Mouse (Mus musculus): ENCODE data around the gene Qk. TPM values are rescaled to one million over a fixed set of nuclear protein-coding genes. Genes with fewer than 3 reads are reported as not detected.

The Qk gene
- polyA plus RNA-seq, 1 experiment: 115 TPM

- H3K4me1 ChIP-seq (ENCODE audit: control insufficient read depth, insufficient read depth, low read length): no peaks in the 10 kb centered on the region; the same call in 1 of the 2 replicates
- H3K36me3 ChIP-seq (ENCODE audit: control insufficient read depth, insufficient read depth, low read length): no peaks in the 10 kb centered on the region
- WGBS: 56% methylated on average over 4 of the region's 4 CpGs
- TF ChIP-seq POLR2A (IDR thresholded peaks at IDR 0.05; ENCODE audit: low read depth, low read length) (no peak), CTCF (conservative IDR thresholded peaks at IDR 0.05; ENCODE audit: insufficient read depth, insufficient read length, low read depth, low read length) (no peak)
- no peaks in the 10 kb centered on the region for H3K27me3 ChIP-seq (replicated peaks; ENCODE audit: control insufficient read depth, insufficient read depth, low read length)
- no peak overlapping the region for H3K27ac ChIP-seq (ENCODE audit: insufficient read depth, low read depth, low read length)
- no peak overlapping the region for H3K4me3 ChIP-seq (ENCODE audit: insufficient read depth, low read depth, low read length)
- DNase-seq: no peak
These were observed 53.4 kb downstream of the Qk start for GRCm38 (mm10) chr17:10266207-10266606.

GRCm38 (mm10) chr17:10251252-10251958 lies 68.2 kb downstream of the Qk start:
- TF ChIP-seq POLR2A (IDR thresholded peaks at IDR 0.05; ENCODE audit: low read depth, low read length): no peak
- TF ChIP-seq CTCF (conservative IDR thresholded peaks at IDR 0.05; ENCODE audit: insufficient read depth, insufficient read length, low read depth, low read length): no peak
- WGBS: 68% methylated on average over 4 of the region's 4 CpGs

GRCm38 (mm10) chr17:10240081-10240480 lies 79.6 kb downstream of the Qk start:
- Histone ChIP-seq H3K27me3 (replicated peaks; ENCODE audit: control insufficient read depth, insufficient read depth, low read length) (no peaks in the 10 kb centered on the region), H3K36me3 (ENCODE audit: control insufficient read depth, insufficient read depth, low read length) (no peaks in the 10 kb centered on the region), H3K4me1 (ENCODE audit: control insufficient read depth, insufficient read depth, low read length) (0 out of 2 replicates have a peak, but pooled peaks cover under 1% of the 10 kb centered on the region), H3K27ac (ENCODE audit: insufficient read depth, low read depth, low read length) (no peak overlapping the region), H3K4me3 (ENCODE audit: insufficient read depth, low read depth, low read length) (no peak overlapping the region)
- TF ChIP-seq CTCF (conservative IDR thresholded peaks at IDR 0.05; ENCODE audit: insufficient read depth, insufficient read length, low read depth, low read length) (no peak), POLR2A (IDR thresholded peaks at IDR 0.05; ENCODE audit: low read depth, low read length) (no peak)
- 69% methylated on average over 1 of the region's 1 CpGs for WGBS
- DNase-seq: no peak

More at GRCm38 (mm10) chr17:10251252-10251958, 68.2 kb downstream of the Qk start:
- no peaks in the 10 kb centered on the region for H3K27me3 ChIP-seq (replicated peaks; ENCODE audit: control insufficient read depth, insufficient read depth, low read length)
- no peaks in the 10 kb centered on the region for H3K36me3 ChIP-seq (ENCODE audit: control insufficient read depth, insufficient read depth, low read length)
- H3K27ac ChIP-seq (ENCODE audit: insufficient read depth, low read depth, low read length): no peak overlapping the region
- H3K4me1 ChIP-seq (ENCODE audit: control insufficient read depth, insufficient read depth, low read length): peaks cover 2% of the 10 kb centered on the region; the same call in 1 of the 2 replicates
- DNase-seq: no peak
- no peak overlapping the region for H3K4me3 ChIP-seq (ENCODE audit: insufficient read depth, low read depth, low read length)

DNA sequence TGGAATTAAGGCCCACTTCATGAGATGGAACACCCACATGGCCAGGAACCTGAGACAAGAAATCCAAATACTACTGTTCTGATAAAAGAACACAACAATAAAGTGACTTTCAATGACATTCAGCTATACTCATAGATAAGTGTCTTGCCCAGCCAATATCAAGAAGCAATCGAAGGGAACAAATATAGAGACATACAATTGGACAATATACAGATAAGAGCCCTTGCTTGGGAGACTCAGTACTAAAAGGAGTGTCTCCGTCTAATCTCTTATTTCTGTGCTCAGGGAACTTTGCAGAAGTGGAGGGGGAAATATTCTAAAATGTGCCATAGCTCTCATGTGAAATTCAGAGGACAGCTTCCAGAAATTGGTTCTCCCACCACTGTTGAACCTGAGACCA lies 83.1 kb downstream of the Qk start:
- WGBS: 92% methylated on average over 2 of the region's 2 CpGs
- 0 out of 2 replicates have a peak, but pooled peaks cover 2% of the 10 kb centered on the region for H3K4me1 ChIP-seq (ENCODE audit: control insufficient read depth, insufficient read depth, low read length)
- no peaks in the 10 kb centered on the region for H3K36me3 ChIP-seq (ENCODE audit: control insufficient read depth, insufficient read depth, low read length)
- H3K27ac ChIP-seq (ENCODE audit: insufficient read depth, low read depth, low read length): no peak overlapping the region
- no peaks in the 10 kb centered on the region for H3K27me3 ChIP-seq (replicated peaks; ENCODE audit: control insufficient read depth, insufficient read depth, low read length)
- TF ChIP-seq POLR2A (IDR thresholded peaks at IDR 0.05; ENCODE audit: low read depth, low read length): no peak
- TF ChIP-seq CTCF (conservative IDR thresholded peaks at IDR 0.05; ENCODE audit: insufficient read depth, insufficient read length, low read depth, low read length): no peak
- H3K4me3 ChIP-seq (ENCODE audit: insufficient read depth, low read depth, low read length): no peak overlapping the region
- DNase-seq: no peak

DNA sequence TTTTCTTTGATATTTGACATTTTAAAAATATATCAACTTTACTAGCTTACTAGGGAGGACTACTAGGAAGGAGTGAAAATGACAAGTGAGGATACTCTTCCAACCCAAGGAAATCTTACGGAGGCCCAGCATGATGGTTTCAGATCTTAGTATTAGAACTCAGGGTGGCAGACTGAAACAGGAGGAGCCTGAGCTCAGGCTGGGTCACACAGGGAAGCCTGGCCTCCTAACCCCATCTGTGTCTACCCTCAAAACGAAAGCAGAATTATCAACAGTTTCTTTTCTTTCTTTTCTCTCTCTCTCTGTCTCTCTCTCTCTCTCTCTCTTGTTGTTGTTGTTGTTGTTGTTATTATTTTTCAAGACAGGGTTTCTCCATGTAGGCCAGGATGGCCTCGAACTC lies 87.2 kb downstream of the Qk start:
- 87% methylated on average over 3 of the region's 3 CpGs for WGBS
- peaks cover 4% of the 10 kb centered on the region; the same call in 1 of the 2 replicates for H3K4me1 ChIP-seq (ENCODE audit: control insufficient read depth, insufficient read depth, low read length)
- H3K27ac ChIP-seq (ENCODE audit: insufficient read depth, low read depth, low read length): no peak overlapping the region
- H3K27me3 ChIP-seq (replicated peaks; ENCODE audit: control insufficient read depth, insufficient read depth, low read length): no peaks in the 10 kb centered on the region
- DNase-seq: no peak
- TF ChIP-seq CTCF (conservative IDR thresholded peaks at IDR 0.05; ENCODE audit: insufficient read depth, insufficient read length, low read depth, low read length) (no peak), POLR2A (IDR thresholded peaks at IDR 0.05; ENCODE audit: low read depth, low read length) (no peak)
- no peak overlapping the region for H3K4me3 ChIP-seq (ENCODE audit: insufficient read depth, low read depth, low read length)
- no peaks in the 10 kb centered on the region for H3K36me3 ChIP-seq (ENCODE audit: control insufficient read depth, insufficient read depth, low read length)

DNA sequence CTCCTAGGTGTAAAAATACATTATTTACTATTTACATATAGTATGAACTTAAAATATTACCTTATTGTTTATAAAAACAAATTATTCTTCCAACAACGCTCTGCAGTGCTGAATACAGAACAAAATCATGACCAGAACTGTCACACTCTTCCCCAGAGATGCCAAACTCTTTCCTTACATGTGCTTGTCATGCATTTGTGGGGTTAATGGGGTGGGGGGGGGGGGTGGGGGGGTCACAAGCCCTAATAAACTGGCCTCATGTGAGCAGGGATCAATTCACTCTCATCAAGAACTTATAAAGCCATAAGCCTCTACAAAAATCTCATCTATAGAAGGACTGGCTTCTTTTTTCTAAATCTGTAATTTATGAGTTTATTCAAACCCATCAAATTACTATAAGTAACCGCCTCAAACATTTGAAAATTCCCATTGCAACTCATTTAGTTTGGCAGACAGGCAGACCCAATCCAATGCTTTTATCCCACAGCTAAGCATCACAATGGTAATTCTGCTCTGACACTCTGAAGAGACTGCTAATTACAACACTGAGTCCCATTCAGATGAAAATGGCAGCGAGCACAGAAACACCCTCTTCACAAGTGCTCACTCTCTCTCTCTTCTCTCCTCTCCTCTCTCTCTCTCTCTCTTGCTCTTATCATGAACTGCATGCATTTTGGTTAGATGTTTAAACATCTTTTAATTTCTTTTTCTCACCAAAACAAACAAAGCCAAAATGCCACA lies 91.7 kb downstream of the Qk start:
- no peak for DNase-seq
- 79% methylated on average over 3 of the region's 3 CpGs for WGBS
- TF ChIP-seq CTCF (conservative IDR thresholded peaks at IDR 0.05; ENCODE audit: insufficient read depth, insufficient read length, low read depth, low read length) (no peak), POLR2A (IDR thresholded peaks at IDR 0.05; ENCODE audit: low read depth, low read length) (no peak)

GRCm38 (mm10) chr17:10216164-10216563 lies 103.5 kb downstream of the Qk start:
- 88% methylated on average over 5 of the region's 5 CpGs for WGBS
- TF ChIP-seq POLR2A (IDR thresholded peaks at IDR 0.05; ENCODE audit: low read depth, low read length) (no peak), CTCF (conservative IDR thresholded peaks at IDR 0.05; ENCODE audit: insufficient read depth, insufficient read length, low read depth, low read length) (no peak)
- no peak for DNase-seq
- no peak overlapping the region for H3K4me3 ChIP-seq (ENCODE audit: insufficient read depth, low read depth, low read length)
- H3K27me3 ChIP-seq (replicated peaks; ENCODE audit: control insufficient read depth, insufficient read depth, low read length): no peaks in the 10 kb centered on the region
- H3K36me3 ChIP-seq (ENCODE audit: control insufficient read depth, insufficient read depth, low read length): peaks cover 2% of the 10 kb centered on the region; the same call in 1 of the 2 replicates
- no peak overlapping the region for H3K27ac ChIP-seq (ENCODE audit: insufficient read depth, low read depth, low read length)
- no peaks in the 10 kb centered on the region for H3K4me1 ChIP-seq (ENCODE audit: control insufficient read depth, insufficient read depth, low read length)

More for the DNA sequence above, 91.7 kb downstream of the Qk start:
- Histone ChIP-seq H3K4me3 (ENCODE audit: insufficient read depth, low read depth, low read length) (no peak overlapping the region), H3K36me3 (ENCODE audit: control insufficient read depth, insufficient read depth, low read length) (no peaks in the 10 kb centered on the region), H3K27ac (ENCODE audit: insufficient read depth, low read depth, low read length) (no peak overlapping the region), H3K4me1 (ENCODE audit: control insufficient read depth, insufficient read depth, low read length) (peaks cover 2% of the 10 kb centered on the region; the same call in 1 of the 2 replicates), H3K27me3 (replicated peaks; ENCODE audit: control insufficient read depth, insufficient read depth, low read length) (no peaks in the 10 kb centered on the region)

Measured in kidney, adult 2 months (tissue).